Mouse (Mus musculus): ENCODE measurements around the gene Cdh16. TPM values are rescaled to one million over a fixed set of nuclear protein-coding genes. Genes with fewer than 3 reads are reported as not detected.

The Cdh16 gene
- polyA plus RNA-seq, 1 experiment from 2014 or later = not detected

- no peaks in the 10 kb centered on the region for H3K36me3 ChIP-seq (ENCODE audit: control insufficient read depth, insufficient read depth, low read length)
- 91% methylated on average over 3 of the region's 3 CpGs for WGBS
- no peaks in the 10 kb centered on the region for H3K27me3 ChIP-seq (replicated peaks; ENCODE audit: control insufficient read depth, insufficient read depth, low read length)
- no peak for ATAC-seq
- DNase-seq (ENCODE audit: low spot score) = no peak
- no peaks in the 10 kb centered on the region for H3K9me3 ChIP-seq (replicated peaks; ENCODE audit: control insufficient read depth, low read length)
- H3K9ac ChIP-seq (ENCODE audit: low read length) = no peak overlapping the region
- no peak overlapping the region for H3K4me3 ChIP-seq (ENCODE audit: low read depth, low read length)
- H3K4me1 ChIP-seq (ENCODE audit: control insufficient read depth, insufficient read depth, low read length) = no peaks in the 10 kb centered on the region
- no peak overlapping the region for H3K27ac ChIP-seq (ENCODE audit: low read depth, low read length)
- no peak overlapping the region for H3K4me2 ChIP-seq (ENCODE audit: low read length)
Measured at GRCm38 (mm10) chr8:104576820-104577219, 47.4 kb downstream of the Cdh16 start.

- peak; percentile 87 for ATAC-seq
- H3K27ac ChIP-seq (ENCODE audit: low read depth, low read length) = no peak overlapping the region
- peak overlapping the region; percentile 57 for H3K4me2 ChIP-seq (ENCODE audit: low read length)
- peak overlapping the region; percentile 27 for H3K4me3 ChIP-seq (ENCODE audit: low read depth, low read length)
- 8% methylated on average over 26 of the region's 26 CpGs for WGBS
- DNase-seq (ENCODE audit: low spot score) = peak; percentile 89
- no peaks in the 10 kb centered on the region for H3K9me3 ChIP-seq (replicated peaks; ENCODE audit: control insufficient read depth, low read length)
- no peaks in the 10 kb centered on the region for H3K27me3 ChIP-seq (replicated peaks; ENCODE audit: control insufficient read depth, insufficient read depth, low read length)
- H3K4me1 ChIP-seq (ENCODE audit: control insufficient read depth, insufficient read depth, low read length) = no peaks in the 10 kb centered on the region
- H3K36me3 ChIP-seq (ENCODE audit: control insufficient read depth, insufficient read depth, low read length) = no peaks in the 10 kb centered on the region
- H3K9ac ChIP-seq (ENCODE audit: low read length) = peak overlapping the region; percentile 50; the same call in 1 of the 2 replicates
Measured at GRCm38 (mm10) chr8:104570436-104571343, 53.5 kb downstream of the Cdh16 start.

- ATAC-seq (no peak), DNase-seq (ENCODE audit: low spot score) (peak; percentile 35)
- Histone ChIP-seq H3K36me3 (ENCODE audit: control insufficient read depth, insufficient read depth, low read length) (no peaks in the 10 kb centered on the region), H3K9me3 (replicated peaks; ENCODE audit: control insufficient read depth, low read length) (no peaks in the 10 kb centered on the region), H3K27me3 (replicated peaks; ENCODE audit: control insufficient read depth, insufficient read depth, low read length) (no peaks in the 10 kb centered on the region), H3K9ac (ENCODE audit: low read length) (no peak overlapping the region), H3K4me1 (ENCODE audit: control insufficient read depth, insufficient read depth, low read length) (no peaks in the 10 kb centered on the region), H3K27ac (ENCODE audit: low read depth, low read length) (no peak overlapping the region), H3K4me2 (ENCODE audit: low read length) (no peak overlapping the region), H3K4me3 (ENCODE audit: low read depth, low read length) (no peak overlapping the region)
- 59% methylated on average over 1 of the region's 1 CpGs for WGBS
Measured at GRCm38 (mm10) chr8:104569559-104569958, 54.6 kb downstream of the Cdh16 start.

GRCm38 (mm10) chr8:104565457-104565798 is 58.8 kb downstream of the Cdh16 start:
- Histone ChIP-seq H3K4me3 (ENCODE audit: low read depth, low read length) (no peak overlapping the region), H3K36me3 (ENCODE audit: control insufficient read depth, insufficient read depth, low read length) (no peaks in the 10 kb centered on the region), H3K4me1 (ENCODE audit: control insufficient read depth, insufficient read depth, low read length) (no peaks in the 10 kb centered on the region), H3K9me3 (replicated peaks; ENCODE audit: control insufficient read depth, low read length) (no peaks in the 10 kb centered on the region), H3K4me2 (ENCODE audit: low read length) (no peak overlapping the region), H3K27me3 (replicated peaks; ENCODE audit: control insufficient read depth, insufficient read depth, low read length) (no peaks in the 10 kb centered on the region), H3K9ac (ENCODE audit: low read length) (no peak overlapping the region), H3K27ac (ENCODE audit: low read depth, low read length) (no peak overlapping the region)
- DNase-seq (ENCODE audit: low spot score) (no peak), ATAC-seq (0 out of 2 replicates have a peak, but pooled peaks have one; percentile 7)
- 96% methylated on average over 5 of the region's 5 CpGs for WGBS

GRCm38 (mm10) chr8:104564633-104565456 is 59.4 kb downstream of the Cdh16 start:
- 16% methylated on average over 22 of the region's 22 CpGs for WGBS
- Histone ChIP-seq H3K4me1 (ENCODE audit: control insufficient read depth, insufficient read depth, low read length) (no peaks in the 10 kb centered on the region), H3K4me3 (ENCODE audit: low read depth, low read length) (no peak overlapping the region), H3K9ac (ENCODE audit: low read length) (no peak overlapping the region), H3K27ac (ENCODE audit: low read depth, low read length) (no peak overlapping the region), H3K27me3 (replicated peaks; ENCODE audit: control insufficient read depth, insufficient read depth, low read length) (no peaks in the 10 kb centered on the region), H3K9me3 (replicated peaks; ENCODE audit: control insufficient read depth, low read length) (no peaks in the 10 kb centered on the region), H3K36me3 (ENCODE audit: control insufficient read depth, insufficient read depth, low read length) (no peaks in the 10 kb centered on the region), H3K4me2 (ENCODE audit: low read length) (no peak overlapping the region)
- ATAC-seq = peak; percentile 91
- DNase-seq (ENCODE audit: low spot score) = peak; percentile 90

GRCm38 (mm10) chr8:104560731-104561130 is 63.5 kb downstream of the Cdh16 start:
- Histone ChIP-seq H3K4me1 (ENCODE audit: control insufficient read depth, insufficient read depth, low read length) (no peaks in the 10 kb centered on the region), H3K9ac (ENCODE audit: low read length) (no peak overlapping the region), H3K27ac (ENCODE audit: low read depth, low read length) (no peak overlapping the region), H3K9me3 (replicated peaks; ENCODE audit: control insufficient read depth, low read length) (no peaks in the 10 kb centered on the region), H3K4me2 (ENCODE audit: low read length) (no peak overlapping the region), H3K4me3 (ENCODE audit: low read depth, low read length) (no peak overlapping the region), H3K27me3 (replicated peaks; ENCODE audit: control insufficient read depth, insufficient read depth, low read length) (no peaks in the 10 kb centered on the region), H3K36me3 (ENCODE audit: control insufficient read depth, insufficient read depth, low read length) (no peaks in the 10 kb centered on the region)
- DNase-seq (ENCODE audit: low spot score) (no peak), ATAC-seq (no peak)

GRCm38 (mm10) chr8:104557226-104557625 is 67.0 kb downstream of the Cdh16 start:
- no peaks in the 10 kb centered on the region for H3K27me3 ChIP-seq (replicated peaks; ENCODE audit: control insufficient read depth, insufficient read depth, low read length)
- no peak overlapping the region for H3K4me3 ChIP-seq (ENCODE audit: low read depth, low read length)
- no peak overlapping the region for H3K4me2 ChIP-seq (ENCODE audit: low read length)
- H3K36me3 ChIP-seq (ENCODE audit: control insufficient read depth, insufficient read depth, low read length) = no peaks in the 10 kb centered on the region
- no peaks in the 10 kb centered on the region for H3K9me3 ChIP-seq (replicated peaks; ENCODE audit: control insufficient read depth, low read length)
- H3K4me1 ChIP-seq (ENCODE audit: control insufficient read depth, insufficient read depth, low read length) = no peaks in the 10 kb centered on the region
- ATAC-seq (no peak), DNase-seq (ENCODE audit: low spot score) (no peak)
- WGBS = 88% methylated on average over 7 of the region's 7 CpGs
- H3K27ac ChIP-seq (ENCODE audit: low read depth, low read length) = no peak overlapping the region
- H3K9ac ChIP-seq (ENCODE audit: low read length) = no peak overlapping the region

GRCm38 (mm10) chr8:104555191-104555590 is 69.0 kb downstream of the Cdh16 start:
- H3K4me3 ChIP-seq (ENCODE audit: low read depth, low read length) = no peak overlapping the region
- ATAC-seq (no peak), DNase-seq (ENCODE audit: low spot score) (no peak)
- no peaks in the 10 kb centered on the region for H3K27me3 ChIP-seq (replicated peaks; ENCODE audit: control insufficient read depth, insufficient read depth, low read length)
- WGBS = 89% methylated on average over 4 of the region's 4 CpGs
- H3K9ac ChIP-seq (ENCODE audit: low read length) = no peak overlapping the region
- H3K27ac ChIP-seq (ENCODE audit: low read depth, low read length) = no peak overlapping the region
- no peaks in the 10 kb centered on the region for H3K9me3 ChIP-seq (replicated peaks; ENCODE audit: control insufficient read depth, low read length)
- H3K4me2 ChIP-seq (ENCODE audit: low read length) = no peak overlapping the region
- H3K36me3 ChIP-seq (ENCODE audit: control insufficient read depth, insufficient read depth, low read length) = no peaks in the 10 kb centered on the region
- H3K4me1 ChIP-seq (ENCODE audit: control insufficient read depth, insufficient read depth, low read length) = no peaks in the 10 kb centered on the region

Data from forebrain, embryonic 14.5 days (tissue).